Mouse (Mus musculus) left cerebral cortex, adult 2 months (tissue): Measurements from ENCODE around the gene Ppp4c. TPM values are rescaled to one million over a fixed set of nuclear protein-coding genes. Genes with fewer than 3 reads are reported as not detected.
A peak's percentile ranks its signal among the peaks of the same experiment; 100 is the strongest.

Experiments
- DNase-seq, 2 experiments: peaks; one replicate each; pipeline ENCODE4 v3.0.0; 2021 to 2022; ENCODE audit warnings: low spot score in 2 of 2, mixed read lengths in 1 of 2; ENCODE audit errors: extremely low spot score in 1 of 2
- H3K27ac ChIP-seq: fragments of 200-600 bp; 2 replicates; pipeline ENCODE4 v1.8.1; 2022
- H3K4me3 ChIP-seq: fragments of 200-600 bp; 2 replicates; pipeline ENCODE4 v1.8.1; 2022
- CTCF ChIP-seq: fragments of 200-600 bp; IDR thresholded peaks from 2 replicates; pipeline ENCODE4 v1.8.1; 2022; ENCODE audit warnings: antibody characterized with exemption, mild to moderate bottlenecking, moderate library complexity
- intact Hi-C: fragments of 180-260 bp; cut with DNase I; formaldehyde crosslinking; loops from one replicate; pipeline ENCODE4 v1.15.1; 2025
- total RNA-seq, 2 experiments: library from RNA; stranded (reverse); gene quantifications; 2 replicates each; pipeline ENCODE4 v1.2.3; 2021

Gene Ppp4c
- total RNA-seq, 2 experiments from 2014 or later = 50.4 TPM

- intact Hi-C loops = loop anchor here (5.0 kb wide), 2 partner anchors 76 to 126 kb away; no protein-coding TSS in a partner anchor
- H3K27ac ChIP-seq = peak overlapping the region; percentile 99; the same call in 1 of the 2 replicates
- no peak for TF ChIP-seq CTCF
- no peak for DNase-seq
- peak overlapping the region; percentile 70 for H3K4me3 ChIP-seq
Measured at GRCm38 (mm10) chr7:126778147-126778546, 14.1 kb downstream of the Ppp4c start.

GRCm38 (mm10) chr7:126777476-126777875 lies 14.8 kb downstream of the Ppp4c start:
- intact Hi-C loops = loop anchor here (2.0 to 5.0 kb wide), 3 partner anchors 15 to 125 kb away; no protein-coding TSS in a partner anchor
- no peak for TF ChIP-seq CTCF
- Histone ChIP-seq H3K27ac (peak overlapping the region; percentile 99), H3K4me3 (peak overlapping the region; percentile 70)
- no peak for DNase-seq

- TF ChIP-seq CTCF = no peak
- intact Hi-C loops = loop anchor here (2.0 to 5.0 kb wide), 3 partner anchors 14 to 124 kb away; no protein-coding TSS in a partner anchor
- Histone ChIP-seq H3K27ac (peak within 1 kb of the TSS; percentile 99), H3K4me3 (peak within 1 kb of the TSS; percentile 70)
- peak; percentile 95 for DNase-seq
Measured at GRCm38 (mm10) chr7:126776598-126777057, 15.7 kb downstream of the Ppp4c start, which contains the start of gene Ypel3. Ypel3 (plus strand) TSS chr7:126776955.

DNA sequence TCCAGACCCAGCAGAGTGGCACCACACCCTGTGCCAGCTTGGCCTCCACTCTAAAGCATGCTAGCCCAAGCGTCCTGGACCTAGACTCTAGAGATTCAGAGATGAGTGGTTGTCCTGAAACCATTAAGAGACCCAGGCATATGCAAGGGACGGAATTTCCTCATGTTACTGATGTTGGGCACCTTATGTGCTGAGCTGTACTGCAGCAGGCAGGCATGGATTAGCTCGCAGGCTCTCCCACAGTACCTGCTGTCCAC lies 16.4 kb downstream of the Ppp4c start:
- intact Hi-C loops = loop anchor here (2.0 to 5.0 kb wide), 3 partner anchors 13 to 124 kb away; no protein-coding TSS in a partner anchor
- peak overlapping the region; percentile 99 for H3K27ac ChIP-seq
- DNase-seq = no peak
- H3K4me3 ChIP-seq = peak overlapping the region; percentile 70
- no peak for TF ChIP-seq CTCF

DNA sequence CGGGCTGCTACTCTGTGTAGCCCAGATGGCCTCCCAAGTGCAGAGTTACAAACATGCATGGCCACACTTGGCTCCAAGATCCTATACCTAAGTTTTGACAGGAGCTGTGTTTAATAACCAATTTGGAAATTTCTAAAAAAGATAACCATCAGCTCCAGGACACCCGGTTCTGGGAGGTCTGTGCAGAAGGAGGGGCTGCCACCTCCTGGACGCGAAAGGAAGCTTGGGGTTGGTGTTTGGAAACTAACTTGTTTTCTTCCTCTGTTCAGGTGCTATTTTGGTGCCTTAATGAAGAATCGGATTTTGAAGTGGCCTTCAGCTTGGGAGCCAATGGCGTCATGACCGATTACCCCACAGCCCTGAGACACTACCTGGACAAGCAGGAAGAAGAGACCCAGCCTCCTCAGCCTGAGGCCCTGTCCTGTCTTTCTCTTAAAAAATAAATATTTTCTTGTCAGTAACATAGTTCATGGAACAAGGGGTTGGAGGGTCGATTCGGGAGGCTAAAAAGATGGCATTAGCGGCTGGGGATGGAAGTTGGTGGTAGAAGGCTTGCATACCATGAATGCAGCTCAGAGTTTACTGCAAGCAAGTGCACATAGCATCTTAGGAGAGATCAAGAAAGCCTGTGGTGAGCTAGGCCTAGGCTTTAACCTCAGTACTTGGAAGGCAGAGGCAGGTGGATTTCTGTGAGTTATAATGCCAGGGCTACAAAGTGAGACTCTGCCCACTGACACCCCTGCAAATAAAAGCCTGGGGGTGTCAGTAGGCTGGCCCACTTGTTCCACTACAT lies 16.9 kb downstream of the Ppp4c start:
- 0 out of 2 replicates have a peak overlapping the region, but pooled peaks have one; percentile 4 for H3K27ac ChIP-seq
- intact Hi-C loops = loop anchor here (5.0 kb wide), 2 partner anchors 73 to 123 kb away; no protein-coding TSS in a partner anchor
- H3K4me3 ChIP-seq = no peak overlapping the region
- peak; percentile 56 for TF ChIP-seq CTCF
- no peak for DNase-seq

- intact Hi-C loops = no loop called here
- TF ChIP-seq CTCF = no peak
- H3K27ac ChIP-seq = no peak overlapping the region
Measured at GRCm38 (mm10) chr7:126774463-126774862, 17.8 kb downstream of the Ppp4c start.

GRCm38 (mm10) chr7:126773351-126773750 lies 18.9 kb downstream of the Ppp4c start:
- Histone ChIP-seq H3K27ac (no peak overlapping the region), H3K4me3 (no peak overlapping the region)
- DNase-seq = no peak
- intact Hi-C loops = no loop called here
- no peak for TF ChIP-seq CTCF

More at GRCm38 (mm10) chr7:126774463-126774862, 17.8 kb downstream of the Ppp4c start:
- DNase-seq = no peak
- H3K4me3 ChIP-seq = no peak overlapping the region

GRCm38 (mm10) chr7:126770784-126771183 lies 21.5 kb downstream of the Ppp4c start:
- no peak overlapping the region for H3K4me3 ChIP-seq
- no peak for TF ChIP-seq CTCF
- no peak for DNase-seq
- H3K27ac ChIP-seq = no peak overlapping the region
- intact Hi-C loops = no loop called here

GRCm38 (mm10) chr7:126767001-126767400 lies 25.3 kb downstream of the Ppp4c start:
- H3K27ac ChIP-seq = no peak overlapping the region
- TF ChIP-seq CTCF = no peak
- DNase-seq = no peak
- intact Hi-C loops = loop anchor here (10.0 kb wide), 1 partner anchor 282 kb away; the partner anchor contains the start of gene Tufm
- H3K4me3 ChIP-seq = no peak overlapping the region

DNA sequence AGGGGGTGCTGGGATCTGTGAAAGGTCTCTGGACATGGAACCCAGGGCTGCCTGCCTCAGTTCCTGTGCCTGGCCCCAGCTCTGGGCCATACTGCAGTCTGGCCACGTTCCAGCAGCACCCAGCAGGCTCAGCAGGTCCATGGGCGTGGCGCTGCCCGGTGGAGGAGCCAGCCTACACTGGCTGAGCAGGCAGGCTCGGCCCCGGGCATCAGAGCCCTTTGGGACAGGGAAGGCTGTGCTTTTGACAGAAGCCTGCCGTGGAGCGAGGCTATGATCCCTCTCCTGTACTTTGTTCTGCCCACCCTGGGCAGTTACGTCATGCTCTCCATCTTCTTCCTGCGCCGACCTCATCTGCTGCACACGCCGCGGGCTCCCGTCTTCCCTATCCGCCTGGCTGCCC lies 26.1 kb downstream of the Ppp4c start, which contains the start of gene Gdpd3:
TSS of gene Gdpd3 (plus strand) at position 134 of the 400 bp plus-strand sequence.
- no peak for TF ChIP-seq CTCF
- intact Hi-C loops = loop anchor here (10.0 kb wide), 1 partner anchor 281 kb away; the partner anchor contains the start of gene Tufm
- no peak within 1 kb of the TSS for H3K4me3 ChIP-seq
- no peak for DNase-seq
- H3K27ac ChIP-seq = no peak within 1 kb of the TSS

- H3K27ac ChIP-seq = no peak overlapping the region
- no peak overlapping the region for H3K4me3 ChIP-seq
- no peak for DNase-seq
- intact Hi-C loops = loop anchor here (10.0 kb wide), 1 partner anchor 281 kb away; the partner anchor contains the start of gene Tufm
- TF ChIP-seq CTCF = no peak
Measured at GRCm38 (mm10) chr7:126765540-126765939, 26.8 kb downstream of the Ppp4c start.

DNA sequence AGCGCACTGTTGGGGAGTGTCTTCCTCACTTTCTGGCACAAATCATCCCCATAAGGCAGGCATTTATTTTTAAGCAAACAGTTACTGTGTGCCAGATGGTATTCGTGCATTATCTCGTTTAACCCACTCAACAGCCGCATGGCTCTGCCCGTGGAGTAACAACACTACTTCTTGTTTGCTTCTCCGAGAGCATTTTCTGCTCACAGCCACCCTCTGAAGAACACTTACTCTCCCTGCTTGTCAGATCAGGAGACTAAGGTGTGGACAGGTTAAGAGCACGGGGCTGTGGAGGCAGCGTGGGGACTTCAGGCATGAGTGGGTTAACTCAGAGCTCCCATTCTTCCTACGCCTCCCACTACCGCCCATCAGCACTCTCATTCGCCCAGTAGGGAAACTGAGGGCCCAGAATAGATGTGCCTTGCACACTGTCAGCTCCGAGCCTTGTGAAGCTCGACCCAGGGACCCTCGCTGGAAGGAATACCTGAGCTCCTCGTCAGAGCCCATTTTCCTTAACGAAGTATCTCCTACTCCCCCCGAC lies 29.8 kb downstream of the Ppp4c start:
- intact Hi-C loops = loop anchor here (1.0 to 10.0 kb wide), 5 partner anchors 14 to 350 kb away; partner anchors contain the start of genes Tufm and Ypel3
- H3K4me3 ChIP-seq = peak overlapping the region; percentile 14; the same call in 1 of the 2 replicates
- H3K27ac ChIP-seq = peak overlapping the region; percentile 68
- DNase-seq = peak; percentile 46 to 55
- TF ChIP-seq CTCF = no peak
